Mouse (Mus musculus) layer of hippocampus, adult 9-10 months (tissue): ENCODE data around the gene Cutal.

Experiments used
- DNase-seq: peaks from one replicate; pipeline ENCODE4 v3.0.0; 2022; ENCODE audit warnings: low spot score

Cutal gene

GRCm38 (mm10) chr2:34883190-34883589, 9.0 kb downstream of the Cutal start:
- DNase-seq, result no peak

GRCm38 (mm10) chr2:34884186-34884585, 10.0 kb downstream of the Cutal start:
- DNase-seq, result no peak

DNA sequence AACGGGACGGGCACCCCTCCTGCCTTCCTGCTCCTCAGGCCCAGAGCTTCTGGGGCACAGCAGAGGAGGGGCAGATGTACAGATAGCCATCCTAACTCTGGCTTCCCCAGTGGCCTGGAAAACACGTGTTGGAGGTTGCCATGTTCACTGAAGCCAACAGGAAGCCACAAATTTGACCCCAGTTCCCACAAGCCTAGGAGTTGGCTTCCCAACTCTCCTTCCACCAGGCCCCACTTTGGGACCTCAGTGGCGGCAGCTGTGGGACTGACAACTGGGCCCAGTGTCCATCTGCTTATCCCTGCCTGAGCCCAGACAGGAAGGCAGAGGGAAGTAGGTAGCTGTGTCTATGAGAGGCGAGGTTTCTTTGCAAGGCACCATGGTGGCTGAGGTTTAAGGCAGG, 19.8 kb downstream of the Cutal start:
- no peak for DNase-seq

DNA sequence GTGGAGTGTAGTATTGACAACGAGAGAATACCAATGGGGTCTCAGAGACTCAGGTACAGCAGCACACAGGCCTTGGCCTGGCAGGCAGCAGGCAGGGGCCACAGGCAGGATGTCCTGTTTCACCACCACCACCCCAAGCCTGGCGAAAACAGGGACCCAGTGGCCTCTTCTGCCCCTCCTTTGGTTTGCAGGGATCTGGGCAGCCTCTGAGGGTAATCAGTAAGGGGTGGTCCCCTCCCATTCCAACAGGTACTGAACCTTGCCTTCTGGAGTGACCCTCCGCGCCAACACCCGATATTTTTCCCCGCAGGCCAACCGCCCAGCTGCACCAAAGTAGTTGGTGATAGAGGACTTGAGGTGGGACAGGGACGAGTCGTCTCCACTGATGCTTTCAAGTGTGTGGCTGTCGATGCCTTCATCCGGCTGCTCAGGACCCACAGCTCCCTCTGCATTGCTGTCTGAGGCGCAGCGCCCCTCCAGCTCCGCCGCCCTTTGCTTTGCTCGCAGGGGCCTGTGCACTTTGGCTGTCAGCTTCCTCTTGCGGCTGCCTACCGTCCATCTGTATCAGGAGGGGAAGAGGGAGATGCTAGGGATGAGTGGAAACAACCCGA, 21.4 kb downstream of the Cutal start:
- no peak for DNase-seq

GRCm38 (mm10) chr2:34896821-34897460, 22.7 kb downstream of the Cutal start:
- DNase-seq, result no peak

GRCm38 (mm10) chr2:34897820-34898219, 23.6 kb downstream of the Cutal start:
- DNase-seq, result no peak

- DNase-seq, result no peak
Measured at GRCm38 (mm10) chr2:34899682-34900081, 25.5 kb downstream of the Cutal start.

- DNase-seq, result no peak
Measured at GRCm38 (mm10) chr2:34900412-34900811, 26.2 kb downstream of the Cutal start.

- DNase-seq, result no peak
Measured at GRCm38 (mm10) chr2:34901726-34902125, 27.5 kb downstream of the Cutal start.

DNA sequence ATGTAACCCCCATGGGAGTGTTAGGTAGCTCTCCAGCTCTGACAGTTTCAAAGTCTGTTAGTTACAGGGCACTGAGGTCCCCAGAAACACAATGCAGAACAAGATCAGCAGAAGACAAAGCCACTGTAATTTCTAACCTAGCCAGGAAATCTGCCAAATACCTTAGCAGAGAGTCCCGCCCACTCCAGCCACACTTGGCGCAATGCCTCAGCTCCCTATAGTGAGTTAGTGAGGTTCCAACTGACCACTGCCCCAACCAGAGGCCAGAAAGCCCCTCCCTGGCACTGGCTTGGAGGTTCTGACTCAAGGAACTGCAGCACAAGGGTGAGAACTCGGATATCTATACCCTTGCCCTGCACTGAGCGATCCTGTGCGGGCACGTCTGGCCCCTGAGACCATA, 28.5 kb downstream of the Cutal start:
- no peak for DNase-seq

DNA sequence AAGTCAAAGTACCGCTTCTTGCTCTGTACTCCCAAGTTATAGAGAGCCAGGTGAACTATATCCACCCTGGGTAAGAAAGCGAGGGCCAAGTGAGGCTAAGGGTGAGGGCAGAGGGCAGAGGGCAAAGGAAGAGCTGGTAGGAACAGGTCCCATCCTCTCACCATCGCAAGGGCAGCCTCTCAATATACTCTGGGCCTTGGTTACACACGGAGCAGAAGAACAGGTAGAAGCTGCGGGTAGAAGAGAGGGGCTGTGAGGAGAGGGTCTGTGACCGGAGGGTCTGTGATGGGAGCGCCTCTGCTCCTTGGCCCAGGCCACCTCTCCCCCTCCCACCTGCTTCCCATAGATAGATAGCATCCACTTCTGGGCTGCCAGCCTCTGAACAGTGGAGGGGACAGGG, 29.0 kb downstream of the Cutal start:
- no peak for DNase-seq

GRCm38 (mm10) chr2:34903652-34904405, 29.6 kb downstream of the Cutal start:
- DNase-seq, result no peak

DNA sequence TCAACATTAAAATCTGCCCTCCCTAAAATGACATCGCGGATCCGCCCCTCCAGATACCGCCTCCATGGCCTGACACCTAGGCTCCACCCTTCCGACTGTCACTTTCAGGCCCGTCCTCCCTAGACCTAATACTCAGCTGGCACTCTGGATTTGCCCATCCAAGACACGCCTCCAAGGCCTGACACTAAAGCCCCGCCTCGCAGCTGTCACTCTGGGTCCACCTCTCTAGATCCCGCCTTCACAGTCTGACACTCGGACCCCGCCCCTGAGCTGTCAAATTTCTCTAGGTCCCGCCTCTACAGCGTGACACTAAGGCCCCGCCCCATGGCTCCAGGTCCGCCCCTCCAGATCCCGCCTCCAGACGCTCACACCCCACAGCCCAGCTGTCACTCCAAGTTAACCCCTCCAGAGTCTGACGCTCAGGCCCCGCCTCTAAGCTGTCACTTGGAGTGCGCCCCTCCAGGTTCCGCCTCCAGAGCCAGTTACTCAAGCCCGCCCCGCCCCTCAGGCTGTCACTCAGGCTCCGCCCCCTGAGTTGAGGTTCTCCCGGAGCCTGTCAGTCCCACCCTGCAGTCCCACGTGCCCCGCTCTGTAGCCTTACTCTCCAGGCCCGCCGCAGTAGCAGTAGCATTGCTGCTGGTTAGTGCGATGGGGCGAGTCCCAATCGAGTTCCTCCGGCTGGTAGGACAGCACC, 30.8 kb downstream of the Cutal start:
- DNase-seq, result peak; percentile 98

DNA sequence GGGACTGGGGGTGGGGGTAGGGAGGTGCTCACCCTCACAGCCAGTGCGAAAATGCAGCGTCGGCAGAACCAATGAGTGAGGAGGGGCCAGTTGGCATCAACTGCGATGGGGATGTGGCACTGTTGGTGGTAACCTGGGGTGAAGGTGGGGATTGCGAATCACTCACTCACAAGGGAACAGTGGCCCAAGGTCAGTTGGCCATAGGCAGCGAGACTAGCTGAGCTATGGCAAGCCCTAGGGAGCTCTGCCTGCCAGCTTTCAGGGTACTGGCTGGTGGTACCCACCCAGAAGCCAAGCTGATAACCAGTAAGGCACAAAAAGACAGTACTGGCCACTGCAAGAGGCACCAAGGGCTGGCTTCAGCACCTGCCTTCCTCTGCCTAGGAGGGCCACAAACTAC, 32.2 kb downstream of the Cutal start:
- DNase-seq, result no peak

GRCm38 (mm10) chr2:34906861-34907604, 32.8 kb downstream of the Cutal start:
- DNase-seq, result no peak

- DNase-seq, result no peak
Measured at GRCm38 (mm10) chr2:34909719-34910118, 35.5 kb downstream of the Cutal start.

- DNase-seq, result no peak
Measured at GRCm38 (mm10) chr2:34911871-34912270, 37.7 kb downstream of the Cutal start.

- no peak for DNase-seq
Measured at GRCm38 (mm10) chr2:34912613-34913012, 38.4 kb downstream of the Cutal start.

GRCm38 (mm10) chr2:34913218-34914068, 39.2 kb downstream of the Cutal start, which contains the start of gene Phf19:
TSS of gene Phf19 (minus strand) at chr2:34914026.
- DNase-seq, result no peak

DNA sequence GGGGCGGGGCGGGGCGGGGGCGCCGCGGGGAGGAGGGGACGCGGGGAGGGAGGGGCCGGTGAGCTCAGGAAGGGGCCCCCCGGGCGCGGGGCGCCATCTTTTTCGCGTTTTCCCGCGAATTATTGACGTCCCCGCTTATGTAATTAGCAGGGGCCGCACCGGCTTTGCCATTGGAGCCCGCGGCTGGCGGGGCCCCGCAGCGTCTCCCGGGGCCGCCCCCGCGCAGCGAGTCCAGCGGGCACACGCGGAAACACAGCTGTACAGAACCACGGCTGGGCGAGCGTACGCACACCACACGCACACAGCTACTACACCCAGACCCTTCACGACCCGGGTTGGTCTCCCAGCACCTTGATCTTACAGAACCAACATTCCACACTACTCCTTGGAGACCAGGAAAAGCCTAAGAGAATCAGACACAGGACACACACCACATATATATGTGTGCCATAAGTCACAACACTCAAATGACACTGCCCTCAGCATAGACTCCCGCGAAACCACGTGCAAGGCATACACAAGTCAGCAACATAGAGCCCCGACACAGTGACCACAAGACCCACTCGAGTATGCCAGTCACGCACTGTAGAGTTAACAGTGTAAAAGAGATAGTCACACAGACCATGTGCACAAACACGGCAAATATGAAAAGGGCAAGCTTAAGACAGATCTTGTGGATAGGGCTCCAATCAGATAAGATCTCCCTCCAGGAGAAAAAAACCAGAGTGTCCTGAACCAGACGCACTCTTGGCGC, 40.0 kb downstream of the Cutal start:
- DNase-seq, result no peak

DNA sequence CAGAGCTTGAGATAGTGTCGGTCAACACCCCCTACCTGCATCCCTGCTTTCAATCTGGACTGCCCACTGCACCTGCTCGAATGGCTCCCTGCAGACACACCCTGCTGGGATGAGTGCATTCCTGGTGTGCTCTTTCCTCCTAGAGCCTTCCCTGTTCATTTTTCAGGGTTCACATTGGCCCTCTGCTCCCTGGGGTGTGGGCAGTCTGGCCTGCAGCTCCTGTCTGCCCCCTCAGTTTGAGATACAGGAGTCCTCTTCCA, 40.6 kb downstream of the Cutal start:
- no peak for DNase-seq
